Mouse (Mus musculus): ENCODE data around the gene Gm21976. TPM values are rescaled to one million over a fixed set of nuclear protein-coding genes. Genes with fewer than 3 reads are reported as not detected.

The Gm21976 gene
- not detected for total RNA-seq (2023)

GRCm38 (mm10) chr13:98279686-98280085 is at the start of gene Gm21976:
TSS of gene Gm21976 (plus strand) at chr13:98279887.

GRCm38 (mm10) chr13:98262636-98263457 is 16.8 kb upstream of the Gm21976 start, which contains the start of the genes Utp15 and Ankra2:
TSS of gene Utp15 (minus strand) at chr13:98263041.
TSS of gene Ankra2 (plus strand) at chr13:98263074.

GRCm38 (mm10) chr13:98316480-98317245 is 37.0 kb downstream of the Gm21976 start, which contains the start of gene Btf3:
TSS of gene Btf3 (minus strand) at chr13:98317006.

GRCm38 (mm10) chr13:98354090-98354801 is 74.6 kb downstream of the Gm21976 start, which contains the start of gene Foxd1:
TSS of gene Foxd1 (plus strand) at chr13:98354242.

Other genes starting within 250 kb of the Gm21976 start
- gene Arhgef28, start 73.4 kb upstream of the Gm21976 start, total RNA-seq (2023): not detected
- gene Utp15, start 16.8 kb upstream of the Gm21976 start, total RNA-seq (2023): 10 to 100 TPM; 64.7 to 67.0 TPM
- 10 to 100 TPM; 37.0 to 38.5 TPM for gene Ankra2, start 16.8 kb upstream of the Gm21976 start, total RNA-seq (2023)
- gene Btf3, start 37.1 kb downstream of the Gm21976 start, total RNA-seq (2023): 100 to 1,000 TPM; 401 to 408 TPM
- under 1 TPM; 0.09 to 0.18 TPM for gene Foxd1, start 74.4 kb downstream of the Gm21976 start, total RNA-seq (2023)
- not detected for gene Gm10320, start 212.1 kb downstream of the Gm21976 start, total RNA-seq (2023)